Mouse (Mus musculus) stomach, postnatal 0 days (tissue): Measurements from ENCODE around the gene B230104I21Rik.

Source experiments
- CTCF ChIP-seq: IDR thresholded peaks from 2 replicates; pipeline ENCODE4 v1.5.1; 2016; ENCODE audit warnings: antibody characterized with exemption, low read depth, mild to moderate bottlenecking, moderate library complexity
- EP300 ChIP-seq: optimal IDR thresholded peaks from 2 replicates; pipeline ENCODE3; 2016; ENCODE audit warnings: antibody characterized with exemption

- TF ChIP-seq CTCF (no peak), EP300 (no peak)
Measured at GRCm38 (mm10) chr4:154385208-154385607, 49.3 kb downstream of the B230104I21Rik start.
